Mouse (Mus musculus) v-Abl transformed pro-B cells (cell line): Measurements from ENCODE around the gene Map1lc3a.

Experiments
- in situ Hi-C, 2 experiments: fragments of 400-800 bp; cut with MboI; formaldehyde crosslinking; loops; one replicate each; pipeline ENCODE4 v1.15.1; 2025; ENCODE audit not compliant: unreplicated experiment in 2 of 2

Gene Map1lc3a

GRCm38 (mm10) chr2:155276195-155276594 is at the start of gene Map1lc3a:
TSS of gene Map1lc3a (plus strand) at chr2:155276297.
- in situ Hi-C loops: no loop called here

- in situ Hi-C loops: loop anchor here in 1 of 2 experiments (10.0 kb wide), 1 partner anchor 149 kb away; the partner anchor contains the start of gene Trp53inp2
Observed at GRCm38 (mm10) chr2:155235746-155236361, 40.2 kb upstream of the Map1lc3a start.

- in situ Hi-C loops: loop anchor here in 1 of 2 experiments (10.0 kb wide), 1 partner anchor 148 kb away; the partner anchor contains the start of gene Trp53inp2
Observed at GRCm38 (mm10) chr2:155236362-155236992, 39.6 kb upstream of the Map1lc3a start, which contains the start of gene Dynlrb1. TSS of gene Dynlrb1 (plus strand) at chr2:155236533.

- in situ Hi-C loops: loop anchor here in 1 of 2 experiments (10.0 kb wide), 1 partner anchor 148 kb away; the partner anchor contains the start of gene Trp53inp2
Observed at GRCm38 (mm10) chr2:155237276-155237675, 38.8 kb upstream of the Map1lc3a start.

- in situ Hi-C loops: no loop called here
Observed at GRCm38 (mm10) chr2:155240915-155241314, 35.2 kb upstream of the Map1lc3a start.

- in situ Hi-C loops: no loop called here
Observed at GRCm38 (mm10) chr2:155242296-155242855, 33.7 kb upstream of the Map1lc3a start.

GRCm38 (mm10) chr2:155246231-155246630 is 29.9 kb upstream of the Map1lc3a start:
- in situ Hi-C loops: no loop called here

GRCm38 (mm10) chr2:155248206-155248605 is 27.9 kb upstream of the Map1lc3a start:
- in situ Hi-C loops: no loop called here

- in situ Hi-C loops: no loop called here
Observed at GRCm38 (mm10) chr2:155248718-155249117, 27.4 kb upstream of the Map1lc3a start.

GRCm38 (mm10) chr2:155249588-155249987 is 26.5 kb upstream of the Map1lc3a start:
- in situ Hi-C loops: no loop called here

GRCm38 (mm10) chr2:155265526-155265925 is 10.6 kb upstream of the Map1lc3a start:
- in situ Hi-C loops: no loop called here

- in situ Hi-C loops: no loop called here
Observed at GRCm38 (mm10) chr2:155266896-155267295, 9.2 kb upstream of the Map1lc3a start.

- in situ Hi-C loops: no loop called here
Observed at GRCm38 (mm10) chr2:155271957-155272356, 4.1 kb upstream of the Map1lc3a start.

- in situ Hi-C loops: no loop called here
Observed at GRCm38 (mm10) chr2:155272396-155273170, 3.5 kb upstream of the Map1lc3a start.

GRCm38 (mm10) chr2:155273603-155274002 is 2.5 kb upstream of the Map1lc3a start:
- in situ Hi-C loops: no loop called here

GRCm38 (mm10) chr2:155276621-155277175 is 601 bp downstream of the Map1lc3a start:
- in situ Hi-C loops: no loop called here

- in situ Hi-C loops: no loop called here
Observed at GRCm38 (mm10) chr2:155277721-155278120, 1.6 kb downstream of the Map1lc3a start.

GRCm38 (mm10) chr2:155278361-155278760 is 2.3 kb downstream of the Map1lc3a start:
- in situ Hi-C loops: no loop called here

- in situ Hi-C loops: no loop called here
Observed at GRCm38 (mm10) chr2:155279163-155279562, 3.1 kb downstream of the Map1lc3a start.

GRCm38 (mm10) chr2:155280116-155280515 is 4.0 kb downstream of the Map1lc3a start:
- in situ Hi-C loops: no loop called here

- in situ Hi-C loops: no loop called here
Observed at GRCm38 (mm10) chr2:155283793-155284192, 7.7 kb downstream of the Map1lc3a start.
